Mouse (Mus musculus) cerebral cortex, adult 2 months (tissue): Measurements from ENCODE around the gene Ubac2.

ENCODE experiments used
- whole genome bisulfite sequencing: fragments of 180-500 bp; shearing (Covaris S2); methylation state at CpG from one replicate; pipeline ENCODE4 v1.1.7; 2018; 5-methylcytosine and 5-hydroxymethylcytosine counted together

Ubac2 gene

GRCm38 (mm10) chr14:121967095-121967494 is 88.7 kb downstream of the Ubac2 start:
- 90% methylated on average over 4 of the region's 4 CpGs for WGBS

GRCm38 (mm10) chr14:121970402-121970801 is 92.0 kb downstream of the Ubac2 start:
- 92% methylated on average over 1 of the region's 1 CpGs for WGBS

GRCm38 (mm10) chr14:121973114-121973513 is 94.7 kb downstream of the Ubac2 start:
- WGBS = 91% methylated on average over 10 of the region's 10 CpGs

- WGBS = 97% methylated on average over 1 of the region's 1 CpGs
These were observed 103.1 kb downstream of the Ubac2 start for GRCm38 (mm10) chr14:121981531-121981930.

GRCm38 (mm10) chr14:121983009-121983933 is 104.9 kb downstream of the Ubac2 start:
- 76% methylated on average over 8 of the region's 8 CpGs for WGBS

- 72% methylated on average over 3 of the region's 3 CpGs for WGBS
These were observed 107.1 kb downstream of the Ubac2 start for GRCm38 (mm10) chr14:121985477-121985876.

- 79% methylated on average over 6 of the region's 6 CpGs for WGBS
These were observed 107.6 kb downstream of the Ubac2 start for GRCm38 (mm10) chr14:121986028-121986427.

GRCm38 (mm10) chr14:121987287-121987686 is 108.9 kb downstream of the Ubac2 start:
- 63% methylated on average over 1 of the region's 1 CpGs for WGBS

GRCm38 (mm10) chr14:121987691-121988090 is 109.3 kb downstream of the Ubac2 start:
- 84% methylated on average over 4 of the region's 4 CpGs for WGBS

- WGBS = 96% methylated on average over 3 of the region's 3 CpGs
These were observed 110.9 kb downstream of the Ubac2 start for GRCm38 (mm10) chr14:121989331-121989730.

- 99% methylated on average over 3 of the region's 3 CpGs for WGBS
These were observed 111.4 kb downstream of the Ubac2 start for GRCm38 (mm10) chr14:121989869-121990268.

- WGBS = 93% methylated on average over 6 of the region's 6 CpGs
These were observed 112.5 kb downstream of the Ubac2 start for GRCm38 (mm10) chr14:121990897-121991296.

GRCm38 (mm10) chr14:121992395-121993280 is 114.2 kb downstream of the Ubac2 start:
- WGBS = 79% methylated on average over 13 of the region's 13 CpGs

GRCm38 (mm10) chr14:121993616-121994015 is 115.2 kb downstream of the Ubac2 start:
- 98% methylated on average over 4 of the region's 4 CpGs for WGBS

GRCm38 (mm10) chr14:121994171-121994700 is 115.8 kb downstream of the Ubac2 start:
- 96% methylated on average over 17 of the region's 17 CpGs for WGBS

- 86% methylated on average over 7 of the region's 7 CpGs for WGBS
These were observed 116.6 kb downstream of the Ubac2 start for GRCm38 (mm10) chr14:121994846-121995556.

- WGBS = 96% methylated on average over 1 of the region's 1 CpGs
These were observed 117.1 kb downstream of the Ubac2 start for GRCm38 (mm10) chr14:121995557-121995870.

GRCm38 (mm10) chr14:121996786-121997185 is 118.4 kb downstream of the Ubac2 start:
- 89% methylated on average over 8 of the region's 8 CpGs for WGBS

GRCm38 (mm10) chr14:121999455-121999854 is 121.0 kb downstream of the Ubac2 start:
- 66% methylated on average over 8 of the region's 8 CpGs for WGBS

GRCm38 (mm10) chr14:122000346-122001105 is 122.1 kb downstream of the Ubac2 start:
- WGBS = 93% methylated on average over 17 of the region's 17 CpGs

GRCm38 (mm10) chr14:122002224-122002623 is 123.8 kb downstream of the Ubac2 start:
- WGBS = 74% methylated on average over 7 of the region's 7 CpGs
